Mouse (Mus musculus) E14TG2a.4 (cell line): ENCODE measurements around the gene Rab4a.

ENCODE experiments used
- CTCF ChIP-seq: conservative IDR thresholded peaks from 2 replicates; pipeline ENCODE4 v1.5.1; 2014; ENCODE audit warnings: low read length
- NANOG ChIP-seq: IDR thresholded peaks from 2 replicates; pipeline ENCODE4 v1.6.1; 2014; ENCODE audit warnings: borderline replicate concordance, low read length, mixed read lengths
- POU5F1 ChIP-seq: IDR thresholded peaks from 2 replicates; pipeline ENCODE4 v1.6.1; 2014; ENCODE audit warnings: low read length, borderline replicate concordance

DNA sequence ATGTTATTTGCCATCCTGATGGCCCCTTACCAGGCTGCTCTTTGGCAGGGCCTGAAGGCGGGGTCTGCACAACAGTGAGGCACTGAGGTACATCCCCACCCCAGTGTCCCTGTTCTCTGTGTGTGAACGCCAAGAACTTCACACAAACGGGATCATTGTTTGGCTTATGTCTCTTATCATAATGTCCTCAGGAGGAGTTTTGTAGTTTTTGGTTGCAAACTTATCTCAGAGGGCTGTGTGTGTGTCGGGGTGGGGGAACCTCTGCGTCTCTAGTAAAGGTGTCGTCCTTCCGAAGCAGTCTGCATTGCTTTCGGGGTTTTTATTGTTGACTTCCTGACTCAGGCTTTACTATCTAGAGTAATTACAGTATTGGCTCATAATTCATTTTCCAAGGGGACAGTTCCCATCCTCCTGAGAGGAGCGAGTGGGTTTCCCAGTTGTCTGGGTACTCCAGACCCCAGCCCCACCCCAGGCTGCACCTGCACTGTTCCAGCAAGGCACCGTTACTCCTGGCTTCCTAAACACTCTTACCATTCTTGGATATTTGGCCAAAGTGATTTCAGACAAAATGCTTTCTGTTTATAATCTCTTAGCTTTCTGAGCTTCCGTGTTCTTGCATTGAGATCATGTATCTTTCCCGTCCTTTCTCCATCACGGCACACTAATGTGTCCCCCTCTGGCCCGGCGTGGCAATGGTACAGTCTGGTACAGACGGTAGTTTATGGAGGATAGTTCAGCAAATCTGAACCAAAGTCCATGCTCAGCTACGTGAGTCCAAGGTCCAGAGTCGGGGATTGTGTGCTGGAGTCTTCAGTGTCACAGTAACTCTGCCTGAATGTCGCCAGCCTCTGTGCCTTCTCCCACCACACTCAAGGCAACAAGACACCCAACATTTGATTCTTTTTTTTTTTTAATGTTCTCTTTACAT lies 14.2 kb downstream of the Rab4a start:
- TF ChIP-seq POU5F1 (no peak), CTCF (no peak), NANOG (no peak)
